Mouse (Mus musculus) limb, embryonic 15.5 days (tissue): ENCODE measurements at regions not wholly inside any gene's neighbourhood (a gene's known extent, or its start where the extent isn't known, plus 50 kb on each side); places are given as distances from the start of the nearest gene placed in this dataset.
A peak's percentile ranks its signal among the peaks of the same experiment; 100 is the strongest.

ENCODE experiments used
- ATAC-seq: fragments of 200-750 bp; cut with Nextera tagmentation; 2 replicates; pipeline ENCODE4 v1.8.0; 2017; ENCODE audit warnings: low read depth, moderate TSS enrichment; ENCODE audit not compliant: insufficient number of reproducible peaks, low FRiP score, low TSS enrichment
- H3K27ac ChIP-seq: fragments of 300-500 bp; sonication (generic); 2 replicates; pipeline ENCODE4 v1.5.1; 2015; ENCODE audit warnings: moderate library complexity, mild to moderate bottlenecking, inconsistent platforms
- H3K27me3 ChIP-seq: fragments of 300-500 bp; sonication (generic); 2 replicates; pipeline ENCODE4 v1.6.1; 2015; ENCODE audit warnings: inconsistent platforms
- H3K36me3 ChIP-seq: fragments of 300-500 bp; sonication (generic); 2 replicates; pipeline ENCODE4 v1.6.1; 2015; ENCODE audit warnings: inconsistent platforms
- H3K4me1 ChIP-seq: fragments of 300-500 bp; sonication (generic); 2 replicates; pipeline ENCODE4 v1.6.1; 2015; ENCODE audit warnings: inconsistent platforms
- H3K4me2 ChIP-seq: fragments of 300-500 bp; sonication (generic); 2 replicates; pipeline ENCODE4 v1.6.1; 2015; ENCODE audit warnings: mild to moderate bottlenecking, inconsistent platforms
- H3K4me3 ChIP-seq: fragments of 300-500 bp; sonication (generic); 2 replicates; pipeline ENCODE4 v1.5.1; 2015; ENCODE audit warnings: mild to moderate bottlenecking, inconsistent platforms
- H3K9ac ChIP-seq: fragments of 300-500 bp; sonication (generic); 2 replicates; pipeline ENCODE4 v1.6.1; 2015; ENCODE audit warnings: inconsistent platforms
- H3K9me3 ChIP-seq: fragments of 300-500 bp; sonication (generic); 2 replicates; pipeline ENCODE4 v1.6.1; 2016; ENCODE audit warnings: inconsistent platforms
- WGBS: fragments of 180-500 bp; shearing (Covaris S2); methylation state at CpG from one replicate; pipeline ENCODE4 v1.1.7; 2015; 5-methylcytosine and 5-hydroxymethylcytosine counted together

GRCm38 (mm10) chr13:44408619-44408959 is 320.7 kb upstream of the Jarid2 start:
- 84% methylated on average over 6 of the region's 6 CpGs for WGBS
- Histone ChIP-seq H3K9ac (no peak overlapping the region), H3K36me3 (no peaks in the 10 kb centered on the region), H3K27me3 (no peaks in the 10 kb centered on the region), H3K9me3 (no peaks in the 10 kb centered on the region), H3K4me3 (no peak overlapping the region), H3K4me2 (no peak overlapping the region), H3K4me1 (peaks cover 17% of the 10 kb centered on the region), H3K27ac (no peak overlapping the region)
- ATAC-seq, result no peak

GRCm38 (mm10) chr13:44408960-44409719 is 320.1 kb upstream of the Jarid2 start:
- no peaks in the 10 kb centered on the region for H3K9me3 ChIP-seq
- H3K36me3 ChIP-seq, result no peaks in the 10 kb centered on the region
- ATAC-seq, result 0 out of 2 replicates have a peak, but pooled peaks have one; percentile 48
- H3K9ac ChIP-seq, result no peak overlapping the region
- no peak overlapping the region for H3K4me3 ChIP-seq
- H3K27ac ChIP-seq, result no peak overlapping the region
- no peak overlapping the region for H3K4me2 ChIP-seq
- H3K4me1 ChIP-seq, result peaks cover 17% of the 10 kb centered on the region
- no peaks in the 10 kb centered on the region for H3K27me3 ChIP-seq
- WGBS, result 45% methylated on average over 14 of the region's 14 CpGs

DNA sequence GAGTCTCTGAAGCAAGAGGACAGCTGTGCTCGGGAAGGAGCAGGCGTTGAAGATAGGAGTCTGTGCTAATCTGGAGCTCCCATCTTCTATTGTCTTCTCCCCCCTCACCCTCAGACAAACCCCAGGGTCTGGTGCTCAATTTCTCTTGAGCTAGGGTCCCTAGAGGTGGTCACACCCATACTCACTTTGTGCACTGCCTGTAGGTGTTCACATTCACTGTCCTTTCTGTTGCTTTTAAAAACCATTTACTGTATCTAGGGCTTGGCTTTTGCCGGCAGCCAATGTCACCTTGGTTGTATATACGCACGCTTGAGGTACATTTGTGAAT is 319.6 kb upstream of the Jarid2 start:
- Histone ChIP-seq H3K4me2 (no peak overlapping the region), H3K27ac (no peak overlapping the region)

GRCm38 (mm10) chr13:44411781-44412496 is 317.3 kb upstream of the Jarid2 start:
- WGBS, result 89% methylated on average over 2 of the region's 2 CpGs
- Histone ChIP-seq H3K4me2 (no peak overlapping the region), H3K9ac (no peak overlapping the region), H3K4me1 (peaks cover 22% of the 10 kb centered on the region), H3K36me3 (no peaks in the 10 kb centered on the region), H3K27me3 (no peaks in the 10 kb centered on the region), H3K27ac (no peak overlapping the region), H3K4me3 (no peak overlapping the region), H3K9me3 (no peaks in the 10 kb centered on the region)
- no peak for ATAC-seq

More for the DNA sequence above, 319.6 kb upstream of the Jarid2 start:
- WGBS, result 66% methylated on average over 5 of the region's 5 CpGs
- H3K9ac ChIP-seq, result no peak overlapping the region
- H3K36me3 ChIP-seq, result no peaks in the 10 kb centered on the region
- no peaks in the 10 kb centered on the region for H3K9me3 ChIP-seq
- no peaks in the 10 kb centered on the region for H3K27me3 ChIP-seq
- H3K4me3 ChIP-seq, result no peak overlapping the region
- 0 out of 2 replicates have a peak, but pooled peaks have one; percentile 10 for ATAC-seq
- peaks cover 17% of the 10 kb centered on the region for H3K4me1 ChIP-seq

- H3K4me3 ChIP-seq, result no peak overlapping the region
- peaks cover 28% of the 10 kb centered on the region for H3K4me1 ChIP-seq
- ATAC-seq, result no peak
- no peak overlapping the region for H3K4me2 ChIP-seq
- no peaks in the 10 kb centered on the region for H3K27me3 ChIP-seq
- WGBS, result 64% methylated on average over 9 of the region's 9 CpGs
- no peaks in the 10 kb centered on the region for H3K36me3 ChIP-seq
- H3K9ac ChIP-seq, result no peak overlapping the region
- no peaks in the 10 kb centered on the region for H3K9me3 ChIP-seq
- H3K27ac ChIP-seq, result no peak overlapping the region
These were observed 316.0 kb upstream of the Jarid2 start for GRCm38 (mm10) chr13:44413305-44413704.

DNA sequence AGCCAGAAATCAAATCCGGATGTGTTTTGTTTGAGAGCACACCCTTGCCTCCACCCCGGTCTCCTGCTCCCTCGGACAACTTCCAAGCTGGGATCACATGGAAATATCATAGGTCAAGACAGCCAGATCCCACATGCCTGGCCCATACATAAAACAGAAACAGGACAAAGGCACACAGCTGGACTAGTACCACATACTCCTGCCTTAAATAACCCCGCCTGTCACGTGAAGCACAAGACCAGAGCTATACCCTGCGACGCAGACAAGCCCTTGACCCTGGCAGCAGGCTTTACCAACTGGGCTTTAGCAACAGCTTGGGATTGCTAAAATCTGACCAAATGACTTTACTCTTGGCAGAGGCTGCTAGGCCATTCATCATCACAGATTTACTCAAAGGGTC is 313.3 kb upstream of the Jarid2 start:
- no peak overlapping the region for H3K4me2 ChIP-seq
- H3K36me3 ChIP-seq, result no peaks in the 10 kb centered on the region
- H3K9me3 ChIP-seq, result no peaks in the 10 kb centered on the region
- no peak for ATAC-seq
- H3K27me3 ChIP-seq, result no peaks in the 10 kb centered on the region
- 72% methylated on average over 7 of the region's 7 CpGs for WGBS
- H3K4me1 ChIP-seq, result peaks cover 26% of the 10 kb centered on the region
- no peak overlapping the region for H3K27ac ChIP-seq
- H3K9ac ChIP-seq, result no peak overlapping the region
- H3K4me3 ChIP-seq, result no peak overlapping the region

- H3K27ac ChIP-seq, result no peak overlapping the region
- H3K9ac ChIP-seq, result no peak overlapping the region
- H3K4me1 ChIP-seq, result peaks cover 26% of the 10 kb centered on the region
- H3K4me2 ChIP-seq, result no peak overlapping the region
- no peak overlapping the region for H3K4me3 ChIP-seq
- no peaks in the 10 kb centered on the region for H3K9me3 ChIP-seq
- WGBS, result 13% methylated on average over 8 of the region's 8 CpGs
- ATAC-seq, result no peak
- no peaks in the 10 kb centered on the region for H3K27me3 ChIP-seq
- no peaks in the 10 kb centered on the region for H3K36me3 ChIP-seq
These were observed 312.3 kb upstream of the Jarid2 start for GRCm38 (mm10) chr13:44416986-44417385.

GRCm38 (mm10) chr13:44419056-44419455 is 310.2 kb upstream of the Jarid2 start:
- Histone ChIP-seq H3K27me3 (no peaks in the 10 kb centered on the region), H3K27ac (no peak overlapping the region)
- ATAC-seq, result no peak

DNA sequence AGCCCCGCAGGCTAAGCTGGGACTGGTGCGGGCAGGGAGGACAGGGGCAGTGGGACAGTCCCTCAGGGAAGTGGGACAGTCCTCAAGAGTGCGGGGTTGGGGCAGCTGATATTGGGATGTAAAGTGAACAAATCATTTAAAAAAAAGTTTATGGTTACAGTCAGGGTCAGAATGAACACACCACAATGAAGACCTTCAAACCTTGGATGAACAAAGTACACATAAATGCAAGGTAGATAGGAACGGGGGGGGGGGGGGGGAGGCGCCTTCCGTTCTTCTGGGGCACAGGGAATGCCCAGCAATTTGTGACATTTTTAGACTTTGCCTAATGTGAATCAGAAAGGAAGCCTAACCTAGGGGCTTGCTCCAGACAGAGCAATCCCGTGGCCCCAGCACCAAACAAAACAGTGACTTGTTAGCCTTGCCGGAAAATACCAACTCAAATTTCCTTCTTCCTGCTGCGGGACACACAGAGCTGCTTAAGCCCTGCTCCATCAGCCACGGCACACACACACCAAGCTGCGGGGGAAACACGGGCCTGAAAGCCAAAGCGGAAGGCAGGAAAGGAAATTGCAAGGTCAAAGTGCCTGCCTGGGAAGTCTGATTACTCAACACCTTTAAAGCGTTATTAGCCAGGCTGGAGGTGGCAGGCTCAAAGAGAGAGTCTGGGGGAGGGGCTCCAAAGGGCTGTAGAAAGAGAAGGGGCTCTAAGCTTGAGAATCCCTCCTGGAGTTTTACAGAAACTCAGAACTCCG is 309.6 kb upstream of the Jarid2 start:
- Histone ChIP-seq H3K9me3 (no peaks in the 10 kb centered on the region), H3K4me3 (no peak overlapping the region), H3K4me2 (peak overlapping the region; percentile 27), H3K9ac (no peak overlapping the region), H3K36me3 (no peaks in the 10 kb centered on the region), H3K27me3 (no peaks in the 10 kb centered on the region), H3K27ac (no peak overlapping the region), H3K4me1 (peaks cover 26% of the 10 kb centered on the region)
- WGBS, result 16% methylated on average over 14 of the region's 15 CpGs
- no peak for ATAC-seq

More at GRCm38 (mm10) chr13:44419056-44419455, 310.2 kb upstream of the Jarid2 start:
- Histone ChIP-seq H3K4me3 (no peak overlapping the region), H3K4me1 (peaks cover 26% of the 10 kb centered on the region), H3K9me3 (no peaks in the 10 kb centered on the region), H3K4me2 (no peak overlapping the region), H3K9ac (no peak overlapping the region), H3K36me3 (no peaks in the 10 kb centered on the region)
- 73% methylated on average over 8 of the region's 8 CpGs for WGBS

- Histone ChIP-seq H3K4me3 (no peak overlapping the region), H3K4me1 (peaks cover 26% of the 10 kb centered on the region), H3K9ac (no peak overlapping the region), H3K27me3 (no peaks in the 10 kb centered on the region), H3K36me3 (no peaks in the 10 kb centered on the region), H3K4me2 (no peak overlapping the region), H3K9me3 (no peaks in the 10 kb centered on the region), H3K27ac (no peak overlapping the region)
- 14% methylated on average over 6 of the region's 6 CpGs for WGBS
- no peak for ATAC-seq
These were observed 309.1 kb upstream of the Jarid2 start for GRCm38 (mm10) chr13:44420227-44420592.

- H3K36me3 ChIP-seq, result no peaks in the 10 kb centered on the region
- no peak overlapping the region for H3K4me2 ChIP-seq
- no peaks in the 10 kb centered on the region for H3K9me3 ChIP-seq
- H3K4me1 ChIP-seq, result peaks cover 26% of the 10 kb centered on the region
- 86% methylated on average over 8 of the region's 8 CpGs for WGBS
- no peak for ATAC-seq
- no peaks in the 10 kb centered on the region for H3K27me3 ChIP-seq
- no peak overlapping the region for H3K9ac ChIP-seq
- H3K27ac ChIP-seq, result no peak overlapping the region
- H3K4me3 ChIP-seq, result no peak overlapping the region
These were observed 308.3 kb upstream of the Jarid2 start for GRCm38 (mm10) chr13:44420941-44421340.

DNA sequence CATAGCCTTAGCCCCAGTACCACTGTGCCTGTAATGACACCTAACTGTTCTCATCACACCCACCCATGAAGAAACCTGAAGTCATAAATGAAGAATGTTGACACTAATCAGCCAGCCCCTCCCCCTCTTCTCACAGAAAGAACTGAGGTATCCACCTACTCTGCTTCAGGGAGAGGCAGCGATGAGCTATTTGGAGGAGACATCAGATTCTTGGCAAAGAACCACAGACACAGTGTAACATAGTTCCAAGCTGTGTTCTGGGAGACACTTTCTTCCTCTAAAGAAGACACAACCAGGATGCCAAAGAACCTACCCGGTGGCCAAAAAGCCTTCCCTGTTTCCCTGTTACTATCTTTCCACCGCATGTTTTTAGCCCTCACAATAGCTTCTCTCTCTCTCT is 307.8 kb upstream of the Jarid2 start:
- Histone ChIP-seq H3K36me3 (no peaks in the 10 kb centered on the region), H3K9ac (no peak overlapping the region), H3K9me3 (no peaks in the 10 kb centered on the region), H3K27me3 (no peaks in the 10 kb centered on the region), H3K4me2 (no peak overlapping the region), H3K27ac (no peak overlapping the region), H3K4me3 (no peak overlapping the region), H3K4me1 (peaks cover 26% of the 10 kb centered on the region)
- 77% methylated on average over 3 of the region's 3 CpGs for WGBS
- no peak for ATAC-seq
